Mouse (Mus musculus): ENCODE results near the gene Tbx3. TPM values are rescaled to one million over a fixed set of nuclear protein-coding genes. Genes with fewer than 3 reads are reported as not detected.

The Tbx3 gene
- polyA plus RNA-seq, 1 experiment: 1.6 TPM

GRCm38 (mm10) chr5:119703031-119703430, 32.6 kb downstream of the Tbx3 start:
- Histone ChIP-seq H3K27me3 (ENCODE audit: control insufficient read depth, insufficient read depth, low read length) (peaks cover 3% of the 10 kb centered on the region; the same call in 1 of the 2 replicates), H3K4me3 (replicated peaks; ENCODE audit: insufficient read depth, low read depth, low read length) (no peak overlapping the region), H3K4me1 (ENCODE audit: control insufficient read depth, insufficient read depth, low read length) (no peaks in the 10 kb centered on the region), H3K27ac (ENCODE audit: insufficient read depth, low read length) (no peak overlapping the region)
- TF ChIP-seq POLR2A (IDR thresholded peaks at IDR 0.05; ENCODE audit: borderline replicate concordance, insufficient read depth, low read length) (no peak), CTCF (IDR thresholded peaks at IDR 0.05; ENCODE audit: borderline replicate concordance, insufficient read depth, low read depth, low read length) (no peak)
- 62% methylated on average over 1 of the region's 1 CpGs for WGBS
- DNase-seq: no peak

DNA sequence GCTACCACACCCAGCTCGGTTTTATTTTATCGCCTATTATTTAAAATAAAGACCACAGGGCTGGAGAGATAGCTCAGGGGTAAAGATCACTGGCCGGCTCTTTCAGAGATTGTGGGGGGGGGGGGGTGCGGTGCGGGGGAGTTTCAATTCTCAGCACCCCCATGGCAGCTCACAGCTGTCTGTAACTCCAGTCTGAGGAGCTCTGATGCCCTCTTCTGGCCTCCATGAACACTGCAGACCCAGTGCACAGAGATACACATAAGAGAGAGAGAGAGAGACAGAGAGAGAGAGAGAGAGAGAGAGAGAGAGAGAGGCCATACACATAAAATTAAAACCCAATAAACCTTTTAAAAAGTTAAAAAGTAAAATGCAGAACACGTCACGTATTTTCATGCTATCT, 34.4 kb downstream of the Tbx3 start:
- TF ChIP-seq CTCF (IDR thresholded peaks at IDR 0.05; ENCODE audit: borderline replicate concordance, insufficient read depth, low read depth, low read length): no peak
- TF ChIP-seq POLR2A (IDR thresholded peaks at IDR 0.05; ENCODE audit: borderline replicate concordance, insufficient read depth, low read length): no peak
- no peak overlapping the region for H3K4me3 ChIP-seq (replicated peaks; ENCODE audit: insufficient read depth, low read depth, low read length)
- 53% methylated on average over 7 of the region's 7 CpGs for WGBS
- peaks cover 4% of the 10 kb centered on the region; the same call in 1 of the 2 replicates for H3K27me3 ChIP-seq (ENCODE audit: control insufficient read depth, insufficient read depth, low read length)
- no peaks in the 10 kb centered on the region for H3K4me1 ChIP-seq (ENCODE audit: control insufficient read depth, insufficient read depth, low read length)
- DNase-seq: no peak
- no peak overlapping the region for H3K27ac ChIP-seq (ENCODE audit: insufficient read depth, low read length)

GRCm38 (mm10) chr5:119706467-119706866, 36.0 kb downstream of the Tbx3 start:
- no peak for DNase-seq
- H3K4me1 ChIP-seq (ENCODE audit: control insufficient read depth, insufficient read depth, low read length): no peaks in the 10 kb centered on the region
- H3K27me3 ChIP-seq (ENCODE audit: control insufficient read depth, insufficient read depth, low read length): peaks cover 7% of the 10 kb centered on the region; the same call in 1 of the 2 replicates
- under 1% methylated on average over 17 of the region's 17 CpGs for WGBS
- H3K4me3 ChIP-seq (replicated peaks; ENCODE audit: insufficient read depth, low read depth, low read length): no peak overlapping the region
- TF ChIP-seq CTCF (IDR thresholded peaks at IDR 0.05; ENCODE audit: borderline replicate concordance, insufficient read depth, low read depth, low read length) (no peak), POLR2A (IDR thresholded peaks at IDR 0.05; ENCODE audit: borderline replicate concordance, insufficient read depth, low read length) (no peak)
- no peak overlapping the region for H3K27ac ChIP-seq (ENCODE audit: insufficient read depth, low read length)

DNA sequence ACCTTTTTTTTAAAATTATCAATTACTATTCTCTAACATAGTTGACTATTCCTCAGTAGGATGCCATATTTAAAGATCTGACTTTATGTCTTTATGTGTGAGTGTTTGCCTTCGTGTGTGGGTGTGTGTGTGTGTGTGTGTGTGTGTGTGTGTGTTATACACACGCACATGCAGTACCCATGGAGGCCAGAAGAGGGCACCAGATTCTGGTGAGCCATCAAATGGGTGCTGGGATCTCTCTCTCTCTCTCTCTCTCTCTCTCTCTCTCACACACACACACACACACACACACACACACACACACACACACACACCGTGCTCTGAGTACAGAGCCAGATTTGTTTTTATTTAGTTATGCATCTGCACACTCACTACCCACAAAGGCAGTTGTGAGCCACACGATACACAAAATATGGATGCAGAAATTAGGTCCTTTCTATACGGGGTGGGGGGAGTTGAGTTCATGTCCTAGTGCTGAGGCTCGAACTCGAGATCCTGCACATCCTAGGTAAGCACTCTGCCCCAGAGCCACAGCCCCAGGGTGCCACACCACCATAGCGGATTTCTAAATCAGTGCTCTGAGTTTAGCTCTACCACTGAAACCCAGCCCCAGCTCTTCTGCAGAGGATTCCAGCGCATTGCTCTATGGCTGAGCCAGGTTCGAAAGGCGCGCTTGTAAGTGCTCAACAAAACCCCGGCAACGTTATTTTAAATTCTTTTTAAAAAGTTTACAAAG, 38.5 kb downstream of the Tbx3 start:
- Histone ChIP-seq H3K27me3 (ENCODE audit: control insufficient read depth, insufficient read depth, low read length) (peaks cover 7% of the 10 kb centered on the region; the same call in 1 of the 2 replicates), H3K4me1 (ENCODE audit: control insufficient read depth, insufficient read depth, low read length) (no peaks in the 10 kb centered on the region), H3K27ac (ENCODE audit: insufficient read depth, low read length) (no peak overlapping the region), H3K4me3 (replicated peaks; ENCODE audit: insufficient read depth, low read depth, low read length) (no peak overlapping the region)
- WGBS: 77% methylated on average over 14 of the region's 14 CpGs
- TF ChIP-seq CTCF (IDR thresholded peaks at IDR 0.05; ENCODE audit: borderline replicate concordance, insufficient read depth, low read depth, low read length) (no peak), POLR2A (IDR thresholded peaks at IDR 0.05; ENCODE audit: borderline replicate concordance, insufficient read depth, low read length) (no peak)
- DNase-seq: no peak

DNA sequence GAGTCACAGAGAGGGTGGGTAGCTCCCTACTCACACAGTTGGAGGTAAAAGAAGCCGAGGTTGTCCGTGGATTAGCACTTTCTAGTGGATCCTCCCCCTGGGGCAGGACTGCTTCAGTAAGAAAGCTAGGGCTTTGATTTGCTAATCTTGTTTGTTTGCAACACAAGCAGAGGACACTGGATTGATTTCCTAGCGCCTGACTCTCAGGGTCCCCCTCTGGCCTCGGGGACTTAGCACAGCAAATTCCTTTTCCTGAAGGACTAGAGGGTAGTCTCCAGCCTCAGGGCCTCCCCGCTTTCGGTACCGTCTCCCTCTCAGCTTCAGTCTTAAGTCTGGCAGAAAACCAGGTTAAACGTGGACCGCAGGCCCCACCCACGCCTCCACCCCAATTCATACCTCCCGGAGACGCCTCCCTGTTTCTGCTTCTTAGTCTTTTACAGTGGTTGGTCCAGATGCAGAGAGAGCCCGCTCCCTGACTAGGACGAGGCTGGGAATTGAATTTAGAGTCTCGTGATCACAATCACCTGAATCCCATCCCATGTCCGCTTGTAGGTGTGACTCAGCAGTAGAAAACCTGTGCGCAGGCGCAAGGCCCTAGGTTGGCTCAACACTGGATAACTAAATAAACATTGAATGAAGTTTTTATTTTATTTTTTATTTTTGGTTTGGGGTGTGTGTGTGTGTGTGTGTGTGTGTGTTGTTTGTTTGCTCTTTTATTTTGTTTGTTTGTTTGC, 39.5 kb downstream of the Tbx3 start:
- WGBS: 14% methylated on average over 18 of the region's 18 CpGs
- no peak for TF ChIP-seq CTCF (IDR thresholded peaks at IDR 0.05; ENCODE audit: borderline replicate concordance, insufficient read depth, low read depth, low read length)
- no peak for TF ChIP-seq POLR2A (IDR thresholded peaks at IDR 0.05; ENCODE audit: borderline replicate concordance, insufficient read depth, low read length)
- Histone ChIP-seq H3K27ac (ENCODE audit: insufficient read depth, low read length) (no peak overlapping the region), H3K27me3 (ENCODE audit: control insufficient read depth, insufficient read depth, low read length) (peaks cover 7% of the 10 kb centered on the region; the same call in 1 of the 2 replicates), H3K4me1 (ENCODE audit: control insufficient read depth, insufficient read depth, low read length) (no peaks in the 10 kb centered on the region), H3K4me3 (replicated peaks; ENCODE audit: insufficient read depth, low read depth, low read length) (no peak overlapping the region)
- no peak for DNase-seq

GRCm38 (mm10) chr5:119710756-119711155, 40.3 kb downstream of the Tbx3 start:
- TF ChIP-seq POLR2A (IDR thresholded peaks at IDR 0.05; ENCODE audit: borderline replicate concordance, insufficient read depth, low read length) (no peak), CTCF (IDR thresholded peaks at IDR 0.05; ENCODE audit: borderline replicate concordance, insufficient read depth, low read depth, low read length) (0 out of 2 replicates have a peak, but pooled peaks have one; percentile 4)
- 14% methylated on average over 7 of the region's 7 CpGs for WGBS
- H3K27me3 ChIP-seq (ENCODE audit: control insufficient read depth, insufficient read depth, low read length): peaks cover 7% of the 10 kb centered on the region; the same call in 1 of the 2 replicates

GRCm38 (mm10) chr5:119711626-119712025, 41.2 kb downstream of the Tbx3 start:
- Histone ChIP-seq H3K27me3 (ENCODE audit: control insufficient read depth, insufficient read depth, low read length) (peaks cover 6% of the 10 kb centered on the region; the same call in 1 of the 2 replicates), H3K4me3 (replicated peaks; ENCODE audit: insufficient read depth, low read depth, low read length) (no peak overlapping the region), H3K27ac (ENCODE audit: insufficient read depth, low read length) (no peak overlapping the region), H3K4me1 (ENCODE audit: control insufficient read depth, insufficient read depth, low read length) (no peaks in the 10 kb centered on the region)
- DNase-seq: no peak
- TF ChIP-seq CTCF (IDR thresholded peaks at IDR 0.05; ENCODE audit: borderline replicate concordance, insufficient read depth, low read depth, low read length) (no peak), POLR2A (IDR thresholded peaks at IDR 0.05; ENCODE audit: borderline replicate concordance, insufficient read depth, low read length) (no peak)
- WGBS: 84% methylated on average over 5 of the region's 5 CpGs

More at GRCm38 (mm10) chr5:119710756-119711155, 40.3 kb downstream of the Tbx3 start:
- Histone ChIP-seq H3K27ac (ENCODE audit: insufficient read depth, low read length) (no peak overlapping the region), H3K4me1 (ENCODE audit: control insufficient read depth, insufficient read depth, low read length) (no peaks in the 10 kb centered on the region), H3K4me3 (replicated peaks; ENCODE audit: insufficient read depth, low read depth, low read length) (no peak overlapping the region)
- DNase-seq: no peak
